Mouse (Mus musculus): ENCODE results near the gene Shtn1. TPM values are rescaled to one million over a fixed set of nuclear protein-coding genes. Genes with fewer than 3 reads are reported as not detected.

Shtn1 gene
- polyA plus RNA-seq, 1 experiment from 2014 or later = 0.81 TPM

DNA sequence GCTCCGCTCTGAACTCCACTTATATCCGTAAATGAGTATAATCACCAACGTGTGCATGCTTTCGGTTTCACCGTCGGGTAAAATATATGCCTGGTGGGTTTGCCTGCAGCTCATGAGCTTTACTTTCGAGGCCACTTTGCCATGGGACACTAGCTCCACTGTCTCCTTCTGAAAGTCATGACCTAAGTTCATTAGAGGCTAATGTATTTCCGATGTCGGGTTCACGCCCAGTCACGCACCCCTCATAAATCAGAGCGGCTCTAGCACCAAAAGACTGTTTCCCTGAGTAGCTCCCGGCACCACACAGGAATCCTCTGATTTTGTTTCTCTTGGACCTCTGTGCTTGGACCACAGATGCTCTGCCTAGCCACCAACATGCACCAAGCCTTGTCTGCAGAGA, 105.1 kb downstream of the Shtn1 start:
- H3K27me3 ChIP-seq (ENCODE audit: control insufficient read depth, insufficient read depth, low read depth, low read length) = peaks cover 2% of the 10 kb centered on the region; the same call in 1 of the 2 replicates
- ATAC-seq (ENCODE audit: low read depth) = no peak
- H3K27ac ChIP-seq (ENCODE audit: low read length) = no peak overlapping the region
- H3K4me1 ChIP-seq (ENCODE audit: control insufficient read depth, low read depth, low read length) = no peaks in the 10 kb centered on the region
- 68% methylated on average over 13 of the region's 13 CpGs for WGBS (ENCODE audit: insufficient replicate concordance)
- H3K9ac ChIP-seq (ENCODE audit: low read depth, low read length) = no peak overlapping the region
- H3K4me2 ChIP-seq (ENCODE audit: low read depth, low read length) = no peak overlapping the region
- no peaks in the 10 kb centered on the region for H3K9me3 ChIP-seq (replicated peaks; ENCODE audit: control insufficient read depth, low read length)
- H3K4me3 ChIP-seq (ENCODE audit: low read depth, low read length) = no peak overlapping the region
- H3K36me3 ChIP-seq (ENCODE audit: control insufficient read depth, insufficient read depth) = no peaks in the 10 kb centered on the region

GRCm38 (mm10) chr19:58968731-58969506, 107.0 kb downstream of the Shtn1 start:
- ATAC-seq (ENCODE audit: low read depth) = no peak
- Histone ChIP-seq H3K4me3 (ENCODE audit: low read depth, low read length) (no peak overlapping the region), H3K36me3 (ENCODE audit: control insufficient read depth, insufficient read depth) (no peaks in the 10 kb centered on the region), H3K4me1 (ENCODE audit: control insufficient read depth, low read depth, low read length) (no peaks in the 10 kb centered on the region), H3K27me3 (ENCODE audit: control insufficient read depth, insufficient read depth, low read depth, low read length) (peaks cover 2% of the 10 kb centered on the region; the same call in 1 of the 2 replicates), H3K9me3 (replicated peaks; ENCODE audit: control insufficient read depth, low read length) (no peaks in the 10 kb centered on the region), H3K9ac (ENCODE audit: low read depth, low read length) (no peak overlapping the region), H3K4me2 (ENCODE audit: low read depth, low read length) (no peak overlapping the region), H3K27ac (ENCODE audit: low read length) (no peak overlapping the region)
- WGBS (ENCODE audit: insufficient replicate concordance) = 49% methylated on average over 15 of the region's 15 CpGs

GRCm38 (mm10) chr19:58963011-58963410, 112.9 kb downstream of the Shtn1 start:
- Histone ChIP-seq H3K4me3 (ENCODE audit: low read depth, low read length) (no peak overlapping the region), H3K4me2 (ENCODE audit: low read depth, low read length) (no peak overlapping the region), H3K27me3 (ENCODE audit: control insufficient read depth, insufficient read depth, low read depth, low read length) (no peaks in the 10 kb centered on the region), H3K9me3 (replicated peaks; ENCODE audit: control insufficient read depth, low read length) (no peaks in the 10 kb centered on the region), H3K36me3 (ENCODE audit: control insufficient read depth, insufficient read depth) (no peaks in the 10 kb centered on the region), H3K4me1 (ENCODE audit: control insufficient read depth, low read depth, low read length) (no peaks in the 10 kb centered on the region), H3K27ac (ENCODE audit: low read length) (no peak overlapping the region), H3K9ac (ENCODE audit: low read depth, low read length) (no peak overlapping the region)
- no peak for ATAC-seq (ENCODE audit: low read depth)
- WGBS (ENCODE audit: insufficient replicate concordance) = 64% methylated on average over 8 of the region's 8 CpGs

GRCm38 (mm10) chr19:58954779-58955178, 121.1 kb downstream of the Shtn1 start:
- peaks cover 7% of the 10 kb centered on the region; the same call in 1 of the 2 replicates for H3K27me3 ChIP-seq (ENCODE audit: control insufficient read depth, insufficient read depth, low read depth, low read length)
- H3K27ac ChIP-seq (ENCODE audit: low read length) = no peak overlapping the region
- no peaks in the 10 kb centered on the region for H3K4me1 ChIP-seq (ENCODE audit: control insufficient read depth, low read depth, low read length)
- no peak overlapping the region for H3K4me2 ChIP-seq (ENCODE audit: low read depth, low read length)
- no peaks in the 10 kb centered on the region for H3K9me3 ChIP-seq (replicated peaks; ENCODE audit: control insufficient read depth, low read length)
- no peak for ATAC-seq (ENCODE audit: low read depth)
- H3K4me3 ChIP-seq (ENCODE audit: low read depth, low read length) = no peak overlapping the region
- 74% methylated on average over 8 of the region's 8 CpGs for WGBS (ENCODE audit: insufficient replicate concordance)
- H3K36me3 ChIP-seq (ENCODE audit: control insufficient read depth, insufficient read depth) = no peaks in the 10 kb centered on the region
- H3K9ac ChIP-seq (ENCODE audit: low read depth, low read length) = no peak overlapping the region

DNA sequence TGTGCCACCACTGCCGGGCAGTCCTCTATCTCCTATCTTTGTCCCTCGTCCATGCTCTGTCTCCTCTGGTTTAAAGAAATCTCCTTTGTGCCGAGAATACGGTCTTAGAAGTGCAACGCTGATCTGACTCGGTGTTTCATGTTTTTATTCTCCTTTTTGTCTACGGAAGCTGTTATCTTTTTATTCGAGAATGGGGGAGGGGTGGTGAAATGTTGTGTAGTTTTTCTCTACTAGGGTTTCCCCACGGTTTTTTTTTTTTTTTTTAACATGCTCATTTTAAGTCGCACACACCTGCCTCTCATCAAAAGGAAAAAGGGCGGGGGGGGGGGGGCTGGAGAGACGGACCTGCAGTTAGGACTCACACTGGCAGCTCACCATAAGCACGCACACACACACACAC, 123.7 kb downstream of the Shtn1 start:
- Histone ChIP-seq H3K4me3 (ENCODE audit: low read depth, low read length) (no peak overlapping the region), H3K36me3 (ENCODE audit: control insufficient read depth, insufficient read depth) (no peaks in the 10 kb centered on the region), H3K27me3 (ENCODE audit: control insufficient read depth, insufficient read depth, low read depth, low read length) (peaks cover 7% of the 10 kb centered on the region; the same call in 1 of the 2 replicates), H3K4me1 (ENCODE audit: control insufficient read depth, low read depth, low read length) (no peaks in the 10 kb centered on the region), H3K4me2 (ENCODE audit: low read depth, low read length) (no peak overlapping the region), H3K27ac (ENCODE audit: low read length) (no peak overlapping the region), H3K9ac (ENCODE audit: low read depth, low read length) (no peak overlapping the region), H3K9me3 (replicated peaks; ENCODE audit: control insufficient read depth, low read length) (no peaks in the 10 kb centered on the region)
- no peak for ATAC-seq (ENCODE audit: low read depth)
- 49% methylated on average over 12 of the region's 13 CpGs for WGBS (ENCODE audit: insufficient replicate concordance)

GRCm38 (mm10) chr19:58951521-58951920, 124.4 kb downstream of the Shtn1 start:
- H3K4me2 ChIP-seq (ENCODE audit: low read depth, low read length) = no peak overlapping the region
- no peak for ATAC-seq (ENCODE audit: low read depth)
- no peak overlapping the region for H3K9ac ChIP-seq (ENCODE audit: low read depth, low read length)
- H3K27me3 ChIP-seq (ENCODE audit: control insufficient read depth, insufficient read depth, low read depth, low read length) = peaks cover 7% of the 10 kb centered on the region; the same call in 1 of the 2 replicates
- H3K27ac ChIP-seq (ENCODE audit: low read length) = no peak overlapping the region
- H3K4me3 ChIP-seq (ENCODE audit: low read depth, low read length) = no peak overlapping the region
- WGBS (ENCODE audit: insufficient replicate concordance) = 67% methylated on average over 3 of the region's 3 CpGs
- H3K9me3 ChIP-seq (replicated peaks; ENCODE audit: control insufficient read depth, low read length) = no peaks in the 10 kb centered on the region
- H3K36me3 ChIP-seq (ENCODE audit: control insufficient read depth, insufficient read depth) = no peaks in the 10 kb centered on the region
- H3K4me1 ChIP-seq (ENCODE audit: control insufficient read depth, low read depth, low read length) = no peaks in the 10 kb centered on the region

DNA sequence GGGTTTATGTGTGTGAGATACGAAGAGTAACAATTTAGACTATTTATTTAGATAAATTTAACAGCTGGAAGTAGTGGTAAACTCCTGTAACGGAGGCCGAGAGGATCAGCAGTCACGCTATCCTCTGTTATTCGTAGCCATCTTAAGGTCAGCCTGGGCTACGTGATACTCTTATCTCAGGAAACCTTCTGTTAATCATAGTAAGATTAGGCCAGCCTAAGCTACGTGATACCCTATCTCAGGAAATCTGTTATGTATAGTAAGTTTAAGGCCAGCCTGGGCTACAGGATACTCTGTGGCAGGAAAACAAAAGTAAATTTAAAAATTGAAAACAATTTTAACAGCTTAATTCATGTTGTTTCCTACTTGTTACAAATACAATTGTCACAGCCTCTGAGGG, 129.9 kb downstream of the Shtn1 start:
- 38% methylated on average over 7 of the region's 7 CpGs for WGBS (ENCODE audit: insufficient replicate concordance)

GRCm38 (mm10) chr19:58942841-58943828, 132.8 kb downstream of the Shtn1 start, which contains the start of the genes Eno4 and Hspa12a:
Gene Eno4, plus strand, starts transcription at chr19:58943425.
Gene Hspa12a, minus strand, starts transcription at chr19:58943654.
- peak within 1 kb of the TSS; percentile 72 for H3K4me2 ChIP-seq (ENCODE audit: low read depth, low read length)
- WGBS (ENCODE audit: insufficient replicate concordance) = under 1% methylated on average over 65 of the region's 65 CpGs
- no peaks in the 10 kb centered on the region for H3K27me3 ChIP-seq (ENCODE audit: control insufficient read depth, insufficient read depth, low read depth, low read length)
- peak within 1 kb of the TSS; percentile 61 for H3K4me3 ChIP-seq (ENCODE audit: low read depth, low read length)
- no peaks in the 10 kb centered on the region for H3K4me1 ChIP-seq (ENCODE audit: control insufficient read depth, low read depth, low read length)
- H3K9me3 ChIP-seq (replicated peaks; ENCODE audit: control insufficient read depth, low read length) = no peaks in the 10 kb centered on the region
- no peak within 1 kb of the TSS for H3K27ac ChIP-seq (ENCODE audit: low read length)
- H3K36me3 ChIP-seq (ENCODE audit: control insufficient read depth, insufficient read depth) = no peaks in the 10 kb centered on the region
- ATAC-seq (ENCODE audit: low read depth) = peak; percentile 89
- peak within 1 kb of the TSS; percentile 36; the same call in 1 of the 2 replicates for H3K9ac ChIP-seq (ENCODE audit: low read depth, low read length)

More for the DNA sequence above, 129.9 kb downstream of the Shtn1 start:
- Histone ChIP-seq H3K27ac (ENCODE audit: low read length) (no peak overlapping the region), H3K9me3 (replicated peaks; ENCODE audit: control insufficient read depth, low read length) (no peaks in the 10 kb centered on the region), H3K27me3 (ENCODE audit: control insufficient read depth, insufficient read depth, low read depth, low read length) (no peaks in the 10 kb centered on the region), H3K4me3 (ENCODE audit: low read depth, low read length) (no peak overlapping the region), H3K4me1 (ENCODE audit: control insufficient read depth, low read depth, low read length) (no peaks in the 10 kb centered on the region), H3K4me2 (ENCODE audit: low read depth, low read length) (no peak overlapping the region), H3K9ac (ENCODE audit: low read depth, low read length) (no peak overlapping the region), H3K36me3 (ENCODE audit: control insufficient read depth, insufficient read depth) (no peaks in the 10 kb centered on the region)
- ATAC-seq (ENCODE audit: low read depth) = no peak
